Mouse (Mus musculus): ENCODE data around the gene Pcmtd2. TPM values are rescaled to one million over a fixed set of nuclear protein-coding genes. Genes with fewer than 3 reads are reported as not detected.

Gene Pcmtd2
- total and polyA plus RNA-seq, 2 experiments from 2014 or later, result 22.5 to 28.9 TPM

- no peaks in the 10 kb centered on the region for H3K9me3 ChIP-seq (ENCODE audit: low read length)
- DNase-seq (ENCODE audit: low spot score) (no peak), ATAC-seq (ENCODE audit: low FRiP score) (peak; percentile 32; the same call in 1 of the 2 replicates)
- H3K4me1 ChIP-seq (ENCODE audit: insufficient read depth, low read length), result peaks cover 9% of the 10 kb centered on the region; the same call in 1 of the 2 replicates
- H3K4me3 ChIP-seq (ENCODE audit: low read depth, low read length), result peak overlapping the region; percentile 65
- WGBS, result 0% methylated on average over 22 of the region's 22 CpGs
- peak overlapping the region; percentile 83 for H3K27ac ChIP-seq (ENCODE audit: low read depth, low read length)
- H3K9ac ChIP-seq (replicated peaks; ENCODE audit: low read length, poor library complexity, severe bottlenecking), result peak overlapping the region; percentile 67
- peak overlapping the region; percentile 82 for H3K4me2 ChIP-seq (ENCODE audit: low read depth, low read length, poor library complexity, severe bottlenecking)
- TF ChIP-seq CTCF (IDR thresholded peaks at IDR 0.05), result no peak
- peaks cover under 1% of the 10 kb centered on the region; the same call in 1 of the 2 replicates for H3K36me3 ChIP-seq (ENCODE audit: insufficient read depth, low read length)
- no peaks in the 10 kb centered on the region for H3K27me3 ChIP-seq (ENCODE audit: insufficient read depth, low read length)
These were observed 26.8 kb downstream of the Pcmtd2 start for GRCm38 (mm10) chr2:181864536-181864860.

- Histone ChIP-seq H3K27me3 (ENCODE audit: insufficient read depth, low read length) (no peaks in the 10 kb centered on the region), H3K4me1 (ENCODE audit: insufficient read depth, low read length) (peaks cover 9% of the 10 kb centered on the region; the same call in 1 of the 2 replicates), H3K36me3 (ENCODE audit: insufficient read depth, low read length) (peaks cover 3% of the 10 kb centered on the region; the same call in 1 of the 2 replicates), H3K9ac (replicated peaks; ENCODE audit: low read length, poor library complexity, severe bottlenecking) (no peak overlapping the region), H3K9me3 (ENCODE audit: low read length) (no peaks in the 10 kb centered on the region), H3K4me3 (ENCODE audit: low read depth, low read length) (no peak overlapping the region), H3K27ac (ENCODE audit: low read depth, low read length) (no peak overlapping the region), H3K4me2 (ENCODE audit: low read depth, low read length, poor library complexity, severe bottlenecking) (no peak overlapping the region)
- WGBS, result 53% methylated on average over 5 of the region's 5 CpGs
- DNase-seq (ENCODE audit: low spot score) (peak; percentile 79), ATAC-seq (ENCODE audit: low FRiP score) (no peak)
- TF ChIP-seq CTCF (IDR thresholded peaks at IDR 0.05), result peak; percentile 89
These were observed 29.3 kb downstream of the Pcmtd2 start for GRCm38 (mm10) chr2:181866931-181867330.

GRCm38 (mm10) chr2:181871039-181871438 lies 33.4 kb downstream of the Pcmtd2 start:
- no peak for TF ChIP-seq CTCF (IDR thresholded peaks at IDR 0.05)
- no peaks in the 10 kb centered on the region for H3K4me1 ChIP-seq (ENCODE audit: insufficient read depth, low read length)
- no peak overlapping the region for H3K9ac ChIP-seq (replicated peaks; ENCODE audit: low read length, poor library complexity, severe bottlenecking)
- no peaks in the 10 kb centered on the region for H3K27me3 ChIP-seq (ENCODE audit: insufficient read depth, low read length)
- no peak overlapping the region for H3K4me2 ChIP-seq (ENCODE audit: low read depth, low read length, poor library complexity, severe bottlenecking)
- H3K27ac ChIP-seq (ENCODE audit: low read depth, low read length), result no peak overlapping the region
- ATAC-seq (ENCODE audit: low FRiP score) (no peak), DNase-seq (ENCODE audit: low spot score) (no peak)
- peaks cover 3% of the 10 kb centered on the region; the same call in 1 of the 2 replicates for H3K36me3 ChIP-seq (ENCODE audit: insufficient read depth, low read length)
- no peak overlapping the region for H3K4me3 ChIP-seq (ENCODE audit: low read depth, low read length)
- WGBS, result 92% methylated on average over 2 of the region's 2 CpGs
- H3K9me3 ChIP-seq (ENCODE audit: low read length), result no peaks in the 10 kb centered on the region

GRCm38 (mm10) chr2:181878903-181879302 lies 41.2 kb downstream of the Pcmtd2 start:
- no peak for DNase-seq (ENCODE audit: low spot score)
- WGBS, result 76% methylated on average over 1 of the region's 1 CpGs
- no peak overlapping the region for H3K27ac ChIP-seq (ENCODE audit: low read depth, low read length)
- H3K27me3 ChIP-seq (ENCODE audit: insufficient read depth, low read length), result no peaks in the 10 kb centered on the region
- no peak for ATAC-seq (ENCODE audit: low FRiP score)
- no peaks in the 10 kb centered on the region for H3K36me3 ChIP-seq (ENCODE audit: insufficient read depth, low read length)
- H3K9ac ChIP-seq (replicated peaks; ENCODE audit: low read length, poor library complexity, severe bottlenecking), result no peak overlapping the region
- no peak for TF ChIP-seq CTCF (IDR thresholded peaks at IDR 0.05)
- H3K4me2 ChIP-seq (ENCODE audit: low read depth, low read length, poor library complexity, severe bottlenecking), result no peak overlapping the region
- no peaks in the 10 kb centered on the region for H3K9me3 ChIP-seq (ENCODE audit: low read length)
- no peak overlapping the region for H3K4me3 ChIP-seq (ENCODE audit: low read depth, low read length)
- no peaks in the 10 kb centered on the region for H3K4me1 ChIP-seq (ENCODE audit: insufficient read depth, low read length)

GRCm38 (mm10) chr2:181883022-181883749 lies 45.5 kb downstream of the Pcmtd2 start:
- ATAC-seq (ENCODE audit: low FRiP score), result no peak
- H3K4me1 ChIP-seq (ENCODE audit: insufficient read depth, low read length), result no peaks in the 10 kb centered on the region
- no peak overlapping the region for H3K4me3 ChIP-seq (ENCODE audit: low read depth, low read length)
- H3K9ac ChIP-seq (replicated peaks; ENCODE audit: low read length, poor library complexity, severe bottlenecking), result no peak overlapping the region
- no peak for TF ChIP-seq CTCF (IDR thresholded peaks at IDR 0.05)
- H3K27ac ChIP-seq (ENCODE audit: low read depth, low read length), result no peak overlapping the region
- no peaks in the 10 kb centered on the region for H3K27me3 ChIP-seq (ENCODE audit: insufficient read depth, low read length)
- no peaks in the 10 kb centered on the region for H3K9me3 ChIP-seq (ENCODE audit: low read length)
- WGBS, result 88% methylated on average over 3 of the region's 3 CpGs
- H3K36me3 ChIP-seq (ENCODE audit: insufficient read depth, low read length), result no peaks in the 10 kb centered on the region
- DNase-seq (ENCODE audit: low spot score), result no peak
- H3K4me2 ChIP-seq (ENCODE audit: low read depth, low read length, poor library complexity, severe bottlenecking), result no peak overlapping the region

Other genes with a start within 250 kb of the Pcmtd2 start
- 34.4 and 39.3 TPM in 2 replicates for gene Prpf6, start 246.0 kb upstream of the Pcmtd2 start, total RNA-seq (2014; rRNA removed)
- 40.5 and 40.6 TPM in 2 replicates for gene Prpf6, start 246.0 kb upstream of the Pcmtd2 start, polyA plus RNA-seq (2015; fragmentation: Nextera tagmentation; extraction: Ambion mirVana)
- 60.0 and 85.1 TPM in 2 replicates for gene Zfp512b, start 245.1 kb upstream of the Pcmtd2 start, total RNA-seq (2014; rRNA removed)
- 81.1 and 99.7 TPM in 2 replicates for gene Zfp512b, start 245.1 kb upstream of the Pcmtd2 start, polyA plus RNA-seq (2015; fragmentation: Nextera tagmentation; extraction: Ambion mirVana)
- gene Samd10, start 238.6 kb upstream of the Pcmtd2 start, total RNA-seq (2014; rRNA removed), result 140 and 142 TPM in 2 replicates
- 174 and 179 TPM in 2 replicates for gene Samd10, start 238.6 kb upstream of the Pcmtd2 start, polyA plus RNA-seq (2015; fragmentation: Nextera tagmentation; extraction: Ambion mirVana)
- gene Gm29797, start 180.8 kb upstream of the Pcmtd2 start, total RNA-seq (2014; rRNA removed), result not detected in 2 replicates
- gene Gm29797, start 180.8 kb upstream of the Pcmtd2 start, polyA plus RNA-seq (2015; fragmentation: Nextera tagmentation; extraction: Ambion mirVana), result not detected in 2 replicates
- 8.3 and 15.4 TPM in 2 replicates for gene Sox18, start 166.2 kb upstream of the Pcmtd2 start, total RNA-seq (2014; rRNA removed)
- gene Sox18, start 166.2 kb upstream of the Pcmtd2 start, polyA plus RNA-seq (2015; fragmentation: Nextera tagmentation; extraction: Ambion mirVana), result 9.2 and 11.2 TPM in 2 replicates
- gene Tcea2, start 157.5 kb upstream of the Pcmtd2 start, total RNA-seq (2014; rRNA removed), result 50.8 and 54.4 TPM in 2 replicates
- 61.9 and 68.2 TPM in 2 replicates for gene Tcea2, start 157.5 kb upstream of the Pcmtd2 start, polyA plus RNA-seq (2015; fragmentation: Nextera tagmentation; extraction: Ambion mirVana)
- 51.2 and 65.2 TPM in 2 replicates for gene Rgs19, start 143.9 kb upstream of the Pcmtd2 start, total RNA-seq (2014; rRNA removed)
- gene Rgs19, start 143.9 kb upstream of the Pcmtd2 start, polyA plus RNA-seq (2015; fragmentation: Nextera tagmentation; extraction: Ambion mirVana), result 63.6 and 69.4 TPM in 2 replicates
- not detected in 2 replicates for gene Lkaaear1, start 139.4 kb upstream of the Pcmtd2 start, total RNA-seq (2014; rRNA removed)
- not detected in 2 replicates for gene Lkaaear1, start 139.4 kb upstream of the Pcmtd2 start, polyA plus RNA-seq (2015; fragmentation: Nextera tagmentation; extraction: Ambion mirVana)
- 195 and 210 TPM in 2 replicates for gene Oprl1, start 122.8 kb upstream of the Pcmtd2 start, total RNA-seq (2014; rRNA removed)
- 88.1 and 93.6 TPM in 2 replicates for gene Oprl1, start 122.8 kb upstream of the Pcmtd2 start, polyA plus RNA-seq (2015; fragmentation: Nextera tagmentation; extraction: Ambion mirVana)
- 47.7 and 57.4 TPM in 2 replicates for gene Myt1, start 74.5 kb upstream of the Pcmtd2 start, total RNA-seq (2014; rRNA removed)
- 5.5 and 7.6 TPM in 2 replicates for gene Myt1, start 74.5 kb upstream of the Pcmtd2 start, polyA plus RNA-seq (2015; fragmentation: Nextera tagmentation; extraction: Ambion mirVana)
- gene Polr3k, start 26.5 kb downstream of the Pcmtd2 start, total RNA-seq (2014; rRNA removed), result 46.9 and 55.3 TPM in 2 replicates
- 69.9 and 70.9 TPM in 2 replicates for gene Polr3k, start 26.5 kb downstream of the Pcmtd2 start, polyA plus RNA-seq (2015; fragmentation: Nextera tagmentation; extraction: Ambion mirVana)
- not detected in 2 replicates for gene Gm14496, start 153.3 kb downstream of the Pcmtd2 start, total RNA-seq (2014; rRNA removed)
- not detected in 2 replicates for gene Gm14496, start 153.3 kb downstream of the Pcmtd2 start, polyA plus RNA-seq (2015; fragmentation: Nextera tagmentation; extraction: Ambion mirVana)

Data from midbrain, postnatal 0 days (tissue).